Mouse (Mus musculus) liver, adult 2 months (tissue): Measurements from ENCODE around the gene Crybg1. TPM values are rescaled to one million over a fixed set of nuclear protein-coding genes. Genes with fewer than 3 reads are reported as not detected.

Experiments used
- DNase-seq: peaks from one replicate; pipeline ENCODE4 v3.0.0-alpha.2; 2011; ENCODE audit warnings: low read depth, low spot score; ENCODE audit errors: extremely low read depth
- H3K27ac ChIP-seq: fragments of 200-500 bp; replicated peaks from 2 replicates; pipeline ENCODE4 v1.5.1; 2012; ENCODE audit warnings: low read depth, mild to moderate bottlenecking, control low read depth, inconsistent platforms, low read length; ENCODE audit not compliant: insufficient read depth
- H3K27me3 ChIP-seq: fragments of 200-500 bp; 2 replicates; pipeline ENCODE4 v1.6.1; 2012; ENCODE audit warnings: mild to moderate bottlenecking, moderate library complexity, low read length, inconsistent platforms; ENCODE audit not compliant: control insufficient read depth, insufficient read depth
- H3K36me3 ChIP-seq: fragments of 200-500 bp; 2 replicates; pipeline ENCODE4 v1.6.1; 2012; ENCODE audit warnings: low read length, inconsistent platforms; ENCODE audit not compliant: control insufficient read depth, insufficient read depth
- H3K4me1 ChIP-seq: fragments of 200-500 bp; 2 replicates; pipeline ENCODE4 v1.6.1; 2011; ENCODE audit warnings: low read length; ENCODE audit not compliant: control insufficient read depth, insufficient read depth
- H3K4me3 ChIP-seq: fragments of 200-500 bp; 2 replicates; pipeline ENCODE4 v1.5.1; 2011; ENCODE audit warnings: low read depth, mild to moderate bottlenecking, control low read depth, low read length, moderate library complexity; ENCODE audit not compliant: insufficient read depth
- H3K79me2 ChIP-seq: fragments of 200-500 bp; 2 replicates; pipeline ENCODE4 v1.6.1; 2012; ENCODE audit warnings: inconsistent platforms, mild to moderate bottlenecking, low read length, moderate library complexity; ENCODE audit not compliant: control insufficient read depth, insufficient read depth
- H3K9ac ChIP-seq: fragments of 200-500 bp; 2 replicates; pipeline ENCODE4 v1.6.1; 2012; ENCODE audit warnings: low read depth, mild to moderate bottlenecking, control low read depth, inconsistent platforms, low read length
- CTCF ChIP-seq: fragments of 200-500 bp; IDR thresholded peaks from 2 replicates; pipeline ENCODE4 v1.5.1; 2011; ENCODE audit warnings: low read depth, low read length, control low read depth
- POLR2A ChIP-seq: fragments of 200-500 bp; IDR thresholded peaks from 2 replicates; pipeline ENCODE4 v1.6.1; 2011; ENCODE audit warnings: low read length, control low read depth; ENCODE audit not compliant: insufficient read depth; ENCODE audit errors: extremely low read depth
- WGBS: fragments of 180-500 bp; shearing (Covaris S2); methylation state at CpG from one replicate; pipeline ENCODE4 v1.1.7; 2018; 5-methylcytosine and 5-hydroxymethylcytosine counted together
- polyA plus RNA-seq: library from polyadenylated mRNA; depleted of rRNA; stranded (reverse); fragments of >200 nt; gene quantifications from 2 replicates; pipeline ENCODE4 v1.2.3, GENCODE M21; 2012
- total RNA-seq: library from RNA; depleted of rRNA; stranded (reverse); fragments of >200 nt; gene quantifications from 2 replicates; pipeline ENCODE4 v1.2.3, GENCODE M21; 2014

The Crybg1 gene
- total and polyA plus RNA-seq, 2 experiments: 3.2 to 13.0 TPM

GRCm38 (mm10) chr10:44008808-44009207, 139.8 kb downstream of the Crybg1 start:
- peak; percentile 71 for DNase-seq
- H3K36me3 ChIP-seq: no peaks in the 10 kb centered on the region
- H3K9ac ChIP-seq: no peak overlapping the region
- H3K27me3 ChIP-seq: no peaks in the 10 kb centered on the region
- H3K4me1 ChIP-seq: 0 out of 2 replicates have a peak, but pooled peaks cover 3% of the 10 kb centered on the region
- H3K27ac ChIP-seq: peak overlapping the region; percentile 42; the same call in 1 of the 2 replicates
- no peaks in the 10 kb centered on the region for H3K79me2 ChIP-seq
- H3K4me3 ChIP-seq: no peak overlapping the region
- no peak for TF ChIP-seq POLR2A
- no peak for TF ChIP-seq CTCF

- 64% methylated on average over 4 of the region's 4 CpGs for WGBS
- H3K27me3 ChIP-seq: no peaks in the 10 kb centered on the region
- no peaks in the 10 kb centered on the region for H3K79me2 ChIP-seq
- TF ChIP-seq POLR2A: no peak
- TF ChIP-seq CTCF: no peak
- H3K9ac ChIP-seq: no peak overlapping the region
- H3K27ac ChIP-seq: no peak overlapping the region
- H3K4me1 ChIP-seq: peaks cover 7% of the 10 kb centered on the region; the same call in 1 of the 2 replicates
- no peaks in the 10 kb centered on the region for H3K36me3 ChIP-seq
- no peak overlapping the region for H3K4me3 ChIP-seq
- DNase-seq: peak; percentile 19
These were observed 141.8 kb downstream of the Crybg1 start for GRCm38 (mm10) chr10:44006815-44007214.

- H3K4me1 ChIP-seq: peaks cover 7% of the 10 kb centered on the region; the same call in 1 of the 2 replicates
- DNase-seq: peak; percentile 88
- H3K9ac ChIP-seq: peak overlapping the region; percentile 81
- 3% methylated on average over 40 of the region's 40 CpGs for WGBS
- no peaks in the 10 kb centered on the region for H3K27me3 ChIP-seq
- no peaks in the 10 kb centered on the region for H3K36me3 ChIP-seq
- H3K79me2 ChIP-seq: no peaks in the 10 kb centered on the region
- no peak for TF ChIP-seq POLR2A
- no peak for TF ChIP-seq CTCF
- peak overlapping the region; percentile 66 for H3K27ac ChIP-seq
- H3K4me3 ChIP-seq: peak overlapping the region; percentile 63
These were observed 142.7 kb downstream of the Crybg1 start for GRCm38 (mm10) chr10:44005677-44006641.

GRCm38 (mm10) chr10:44004221-44004751, 144.4 kb downstream of the Crybg1 start:
- no peaks in the 10 kb centered on the region for H3K79me2 ChIP-seq
- H3K27me3 ChIP-seq: no peaks in the 10 kb centered on the region
- H3K36me3 ChIP-seq: no peaks in the 10 kb centered on the region
- H3K9ac ChIP-seq: peak overlapping the region; percentile 99
- peaks cover 12% of the 10 kb centered on the region for H3K4me1 ChIP-seq
- peak overlapping the region; percentile 99 for H3K4me3 ChIP-seq
- TF ChIP-seq POLR2A (no peak), CTCF (no peak)
- DNase-seq: peak; percentile 18
- H3K27ac ChIP-seq: peak overlapping the region; percentile 96
- 2% methylated on average over 33 of the region's 33 CpGs for WGBS

- peak overlapping the region; percentile 99 for H3K4me3 ChIP-seq
- peak overlapping the region; percentile 99 for H3K9ac ChIP-seq
- peak; percentile 59 for DNase-seq
- no peaks in the 10 kb centered on the region for H3K27me3 ChIP-seq
- peaks cover 6% of the 10 kb centered on the region; the same call in 1 of the 2 replicates for H3K79me2 ChIP-seq
- no peaks in the 10 kb centered on the region for H3K36me3 ChIP-seq
- TF ChIP-seq CTCF (peak; percentile 54), POLR2A (no peak)
- H3K27ac ChIP-seq: peak overlapping the region; percentile 96
- WGBS: under 1% methylated on average over 68 of the region's 68 CpGs
- peaks cover 11% of the 10 kb centered on the region for H3K4me1 ChIP-seq
These were observed 145.0 kb downstream of the Crybg1 start for GRCm38 (mm10) chr10:44003551-44004151.
